Mouse (Mus musculus) hindbrain, embryonic 11.5 days (tissue): ENCODE results near the gene Cd164. TPM values are rescaled to one million over a fixed set of nuclear protein-coding genes. Genes with fewer than 3 reads are reported as not detected.

Experiments used
- ATAC-seq: fragments of 200-750 bp; cut with Nextera tagmentation; 2 replicates; pipeline ENCODE4 v1.8.0; 2017; ENCODE audit warnings: mild to moderate bottlenecking, moderate TSS enrichment, moderate library complexity; ENCODE audit not compliant: low FRiP score
- DNase-seq: peaks from one replicate; pipeline ENCODE4 v3.0.0-alpha.2; 2015; ENCODE audit warnings: low spot score
- H3K27ac ChIP-seq: fragments of 300-500 bp; sonication (generic); 2 replicates; pipeline ENCODE4 v1.5.1; 2014; ENCODE audit warnings: mild to moderate bottlenecking, low read depth, low read length
- H3K27me3 ChIP-seq: fragments of 300-500 bp; sonication (generic); 2 replicates; pipeline ENCODE4 v1.6.1; 2014; ENCODE audit warnings: mild to moderate bottlenecking, low read length, moderate library complexity, mixed read lengths; ENCODE audit not compliant: control insufficient read depth, insufficient read depth
- H3K36me3 ChIP-seq: fragments of 300-500 bp; sonication (generic); 2 replicates; pipeline ENCODE4 v1.6.1; 2014; ENCODE audit warnings: mild to moderate bottlenecking, low read length, moderate library complexity, mixed read lengths; ENCODE audit not compliant: control insufficient read depth, insufficient read depth
- H3K4me1 ChIP-seq: fragments of 300-500 bp; sonication (generic); replicated peaks from 2 replicates; pipeline ENCODE4 v1.6.1; 2014; ENCODE audit warnings: low read length, mixed read lengths; ENCODE audit not compliant: control insufficient read depth, insufficient read depth
- H3K4me2 ChIP-seq: fragments of 300-500 bp; sonication (generic); replicated peaks from 2 replicates; pipeline ENCODE4 v1.6.1; 2014; ENCODE audit warnings: mild to moderate bottlenecking, low read depth, low read length
- H3K4me3 ChIP-seq: fragments of 300-500 bp; sonication (generic); 2 replicates; pipeline ENCODE4 v1.5.1; 2014; ENCODE audit warnings: low read depth, low read length
- H3K9ac ChIP-seq: fragments of 300-500 bp; sonication (generic); 2 replicates; pipeline ENCODE4 v1.6.1; 2014; ENCODE audit warnings: low read depth, low read length
- H3K9me3 ChIP-seq: fragments of 300-500 bp; sonication (generic); 2 replicates; pipeline ENCODE4 v1.6.1; 2016; ENCODE audit warnings: low read length; ENCODE audit not compliant: control insufficient read depth
- WGBS: fragments of 180-500 bp; shearing (Covaris S2); extraction: QIAGEN DNeasy Blood & Tissue Kit; methylation state at CpG from one replicate; pipeline ENCODE4 v1.1.7; 2014; 5-methylcytosine and 5-hydroxymethylcytosine counted together
- polyA plus RNA-seq: library from polyadenylated mRNA; unstranded; fragments of >200 nt; fragmentation: Nextera tagmentation; extraction: Ambion mirVana; gene quantifications from 2 replicates; pipeline ENCODE4 v1.2.1, GENCODE M21; 2014

Gene Cd164
- polyA plus RNA-seq, result 122 and 123 TPM in 2 replicates

DNA sequence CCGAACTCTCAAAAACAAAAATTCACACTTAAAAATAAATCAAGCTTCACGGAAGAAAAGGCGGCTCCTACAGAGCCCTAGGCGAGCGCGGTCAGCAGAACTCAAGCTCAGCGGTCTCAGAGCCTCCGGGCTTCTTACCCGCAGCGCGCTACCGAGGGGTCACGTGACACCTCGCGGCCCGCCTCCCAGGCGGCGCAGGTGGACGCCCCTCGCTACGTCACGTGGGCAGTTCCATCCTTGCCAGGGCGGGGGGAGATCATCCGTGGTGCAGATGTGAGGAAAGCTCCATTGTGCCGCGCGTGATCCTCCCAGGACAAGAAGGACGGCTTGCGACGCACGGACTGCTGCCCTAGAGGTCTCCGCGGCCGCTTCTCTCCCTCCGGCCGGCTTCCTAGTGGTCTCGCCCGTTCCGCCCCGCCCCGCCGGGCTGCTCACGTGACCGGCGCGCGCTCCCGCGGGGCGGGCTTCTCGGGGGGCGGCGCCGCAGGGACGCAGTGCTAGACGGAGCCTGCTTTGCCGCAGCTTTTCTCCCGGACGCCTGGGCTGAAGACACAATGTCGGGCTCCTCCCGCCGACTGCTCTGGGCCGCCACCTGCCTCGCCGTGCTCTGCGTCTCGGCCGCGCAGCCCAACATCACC lies at the start of gene Cd164:
TSS of gene Cd164 (plus strand) at position 434 of the 638 bp plus-strand sequence.
- H3K9me3 ChIP-seq, result no peaks in the 10 kb centered on the region
- under 1% methylated on average over 59 of the region's 69 CpGs for WGBS
- H3K4me2 ChIP-seq, result peak within 1 kb of the TSS; percentile 61
- H3K27me3 ChIP-seq, result no peaks in the 10 kb centered on the region
- ATAC-seq (peak; percentile 95), DNase-seq (peak; percentile 96)
- no peaks in the 10 kb centered on the region for H3K36me3 ChIP-seq
- no peaks in the 10 kb centered on the region; the same call in 1 of the 2 replicates for H3K4me1 ChIP-seq
- H3K4me3 ChIP-seq, result peak within 1 kb of the TSS; percentile 93
- peak within 1 kb of the TSS; percentile 73 for H3K9ac ChIP-seq
- H3K27ac ChIP-seq, result peak within 1 kb of the TSS; percentile 87

DNA sequence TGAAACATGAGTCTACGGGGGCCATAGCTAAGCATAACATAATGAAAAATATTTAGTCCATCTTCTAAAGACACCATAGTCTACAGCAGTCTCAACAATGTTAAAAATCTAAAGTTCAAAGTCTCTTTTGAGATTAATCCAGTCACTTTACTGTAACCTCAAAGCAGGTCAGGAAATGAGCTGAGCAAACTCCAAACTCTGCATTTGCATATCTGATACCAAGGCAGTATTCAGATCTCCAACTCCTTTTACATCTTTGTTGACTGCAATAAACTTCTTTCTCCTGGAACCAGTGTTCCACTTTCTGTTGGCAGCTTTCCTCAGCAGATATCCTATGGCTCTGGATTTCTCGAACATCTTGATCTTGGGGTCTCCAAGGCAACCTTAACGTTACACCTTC lies 48.5 kb upstream of the Cd164 start:
- Histone ChIP-seq H3K36me3 (no peaks in the 10 kb centered on the region), H3K9me3 (no peaks in the 10 kb centered on the region), H3K9ac (no peak overlapping the region), H3K27ac (no peak overlapping the region), H3K4me2 (no peak overlapping the region), H3K27me3 (no peaks in the 10 kb centered on the region), H3K4me1 (no peaks in the 10 kb centered on the region), H3K4me3 (no peak overlapping the region)
- no peak for ATAC-seq
- WGBS, result 89% methylated on average over 3 of the region's 3 CpGs
- DNase-seq, result no peak

- Histone ChIP-seq H3K9me3 (no peaks in the 10 kb centered on the region), H3K27me3 (no peaks in the 10 kb centered on the region)
Observed at GRCm38 (mm10) chr10:41472534-41472933, 46.7 kb upstream of the Cd164 start.

GRCm38 (mm10) chr10:41472962-41473481 lies 46.2 kb upstream of the Cd164 start:
- ATAC-seq (no peak), DNase-seq (no peak)
- Histone ChIP-seq H3K4me3 (no peak overlapping the region), H3K4me2 (no peak overlapping the region), H3K27ac (no peak overlapping the region), H3K9ac (no peak overlapping the region), H3K27me3 (no peaks in the 10 kb centered on the region), H3K4me1 (no peaks in the 10 kb centered on the region; the same call in 1 of the 2 replicates), H3K9me3 (no peaks in the 10 kb centered on the region), H3K36me3 (no peaks in the 10 kb centered on the region)
- WGBS, result 83% methylated on average over 5 of the region's 5 CpGs

More at GRCm38 (mm10) chr10:41472534-41472933, 46.7 kb upstream of the Cd164 start:
- no peak overlapping the region for H3K9ac ChIP-seq
- H3K4me3 ChIP-seq, result no peak overlapping the region
- no peak overlapping the region for H3K27ac ChIP-seq
- H3K4me2 ChIP-seq, result no peak overlapping the region
- H3K36me3 ChIP-seq, result no peaks in the 10 kb centered on the region
- H3K4me1 ChIP-seq, result no peaks in the 10 kb centered on the region
- DNase-seq, result no peak
- ATAC-seq, result no peak

GRCm38 (mm10) chr10:41473782-41474468 lies 45.3 kb upstream of the Cd164 start:
- Histone ChIP-seq H3K9me3 (no peaks in the 10 kb centered on the region), H3K36me3 (no peaks in the 10 kb centered on the region), H3K4me2 (no peak overlapping the region), H3K4me1 (no peaks in the 10 kb centered on the region; the same call in 1 of the 2 replicates), H3K27me3 (no peaks in the 10 kb centered on the region), H3K27ac (no peak overlapping the region), H3K9ac (no peak overlapping the region), H3K4me3 (no peak overlapping the region)
- 90% methylated on average over 6 of the region's 6 CpGs for WGBS
- DNase-seq (no peak), ATAC-seq (no peak)

DNA sequence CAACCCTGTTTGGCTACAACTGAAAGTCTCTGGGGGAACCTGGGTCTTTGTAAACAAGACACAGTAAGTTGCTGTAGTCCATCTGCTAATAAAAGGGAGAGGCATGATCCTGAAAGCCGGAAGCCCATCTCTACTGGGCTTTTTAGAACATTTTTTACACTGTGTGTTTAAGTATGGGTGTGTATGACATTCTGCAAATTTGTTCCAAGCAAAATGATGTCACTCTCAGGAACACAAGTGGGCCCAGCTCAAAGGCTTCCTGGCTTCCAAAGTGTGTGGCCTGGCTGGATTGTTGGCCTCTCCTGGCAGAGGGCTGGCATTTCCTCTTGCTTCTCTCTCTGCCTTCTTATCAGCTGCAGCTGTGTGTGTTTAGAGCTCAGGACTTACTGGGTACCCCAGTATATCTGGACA lies 44.2 kb upstream of the Cd164 start:
- H3K9me3 ChIP-seq, result no peaks in the 10 kb centered on the region
- DNase-seq (no peak), ATAC-seq (no peak)
- no peak overlapping the region for H3K27ac ChIP-seq
- no peak overlapping the region for H3K4me2 ChIP-seq
- no peak overlapping the region for H3K4me3 ChIP-seq
- no peak overlapping the region for H3K9ac ChIP-seq
- WGBS, result 84% methylated on average over 1 of the region's 1 CpGs
- no peaks in the 10 kb centered on the region; the same call in 1 of the 2 replicates for H3K4me1 ChIP-seq
- no peaks in the 10 kb centered on the region for H3K27me3 ChIP-seq
- no peaks in the 10 kb centered on the region for H3K36me3 ChIP-seq

GRCm38 (mm10) chr10:41476171-41477017 lies 42.8 kb upstream of the Cd164 start, which contains the start of gene Mical1:
Mical1 (plus strand) TSS chr10:41476314.
- Histone ChIP-seq H3K27me3 (no peaks in the 10 kb centered on the region), H3K9me3 (no peaks in the 10 kb centered on the region), H3K4me2 (peak within 1 kb of the TSS; percentile 57), H3K36me3 (no peaks in the 10 kb centered on the region), H3K9ac (peak within 1 kb of the TSS; percentile 71), H3K4me1 (no peaks in the 10 kb centered on the region; the same call in 1 of the 2 replicates), H3K4me3 (peak within 1 kb of the TSS; percentile 51), H3K27ac (peak within 1 kb of the TSS; percentile 74)
- DNase-seq (peak; percentile 71), ATAC-seq (peak; percentile 69)
- WGBS, result 0% methylated on average over 35 of the region's 35 CpGs

DNA sequence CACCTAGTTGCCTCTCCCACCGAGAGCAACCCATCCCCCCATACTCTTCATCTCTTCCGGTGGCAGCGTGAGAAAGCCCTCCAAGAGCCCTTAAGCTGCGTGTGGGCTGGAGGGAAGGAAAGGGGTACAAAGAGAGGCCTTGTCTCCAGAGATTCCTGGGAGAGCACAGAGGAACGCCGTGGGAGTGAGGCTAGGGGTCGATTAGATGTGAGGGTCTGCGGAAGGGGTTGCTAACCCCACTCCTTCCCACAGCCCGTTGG lies 42.3 kb upstream of the Cd164 start:
- H3K4me2 ChIP-seq, result peak overlapping the region; percentile 57
- H3K27me3 ChIP-seq, result no peaks in the 10 kb centered on the region
- H3K9me3 ChIP-seq, result no peaks in the 10 kb centered on the region
- H3K9ac ChIP-seq, result peak overlapping the region; percentile 71
- H3K4me1 ChIP-seq, result no peaks in the 10 kb centered on the region; the same call in 1 of the 2 replicates
- 0% methylated on average over 9 of the region's 9 CpGs for WGBS
- H3K4me3 ChIP-seq, result peak overlapping the region; percentile 51
- H3K27ac ChIP-seq, result peak overlapping the region; percentile 74
- DNase-seq (peak; percentile 82), ATAC-seq (peak; percentile 43)
- H3K36me3 ChIP-seq, result no peaks in the 10 kb centered on the region
